Mouse (Mus musculus) kidney, embryonic 16.5 days (tissue): ENCODE results near the gene Gm49342. TPM values are rescaled to one million over a fixed set of nuclear protein-coding genes. Genes with fewer than 3 reads are reported as not detected.
A peak's percentile ranks its signal among the peaks of the same experiment; 100 is the strongest.
"Not testable (repeated sequence)": the region's sequence is repeated elsewhere in the genome, so short reads cannot be mapped to it uniquely, and the experiment has no call there.

ENCODE experiments used
- ATAC-seq: fragments of 200-750 bp; cut with Nextera tagmentation; 2 replicates; pipeline ENCODE4 v1.8.0; 2017; ENCODE audit warnings: moderate TSS enrichment; ENCODE audit not compliant: low FRiP score, low TSS enrichment
- H3K27ac ChIP-seq: fragments of 300-500 bp; sonication (generic); 2 replicates; pipeline ENCODE4 v1.5.1; 2014; ENCODE audit warnings: low read length
- H3K27me3 ChIP-seq: fragments of 300-500 bp; sonication (generic); 2 replicates; pipeline ENCODE4 v1.6.1; 2014; ENCODE audit warnings: low read length, control low read depth, mixed read lengths; ENCODE audit not compliant: insufficient read depth
- H3K36me3 ChIP-seq: fragments of 300-500 bp; sonication (generic); 2 replicates; pipeline ENCODE4 v1.6.1; 2014; ENCODE audit warnings: low read length, control low read depth, mixed read lengths; ENCODE audit not compliant: insufficient read depth
- H3K4me1 ChIP-seq: fragments of 300-500 bp; sonication (generic); 2 replicates; pipeline ENCODE4 v1.6.1; 2014; ENCODE audit warnings: low read length, control low read depth, mixed read lengths; ENCODE audit not compliant: insufficient read depth
- H3K4me2 ChIP-seq: fragments of 300-500 bp; sonication (generic); replicated peaks from 2 replicates; pipeline ENCODE4 v1.6.1; 2014; ENCODE audit warnings: low read depth, low read length
- H3K4me3 ChIP-seq: fragments of 300-500 bp; sonication (generic); 2 replicates; pipeline ENCODE4 v1.5.1; 2014; ENCODE audit warnings: mild to moderate bottlenecking, low read length
- H3K9ac ChIP-seq: fragments of 300-500 bp; sonication (generic); replicated peaks from 2 replicates; pipeline ENCODE4 v1.6.1; 2014; ENCODE audit warnings: low read length
- H3K9me3 ChIP-seq: fragments of 300-500 bp; sonication (generic); 2 replicates; pipeline ENCODE4 v1.6.1; 2016; ENCODE audit warnings: low read length, control low read depth
- WGBS: fragments of 180-500 bp; shearing (Covaris S2); extraction: QIAGEN DNeasy Blood & Tissue Kit; methylation state at CpG from one replicate; pipeline ENCODE4 v1.1.7; 2014; 5-methylcytosine and 5-hydroxymethylcytosine counted together
- polyA plus RNA-seq: library from polyadenylated mRNA; unstranded; fragments of >200 nt; fragmentation: Nextera tagmentation; extraction: Ambion mirVana; gene quantifications from 2 replicates; pipeline ENCODE4 v1.2.1, GENCODE M21; 2015

The Gm49342 gene
- polyA plus RNA-seq: not detected in 2 replicates

GRCm38 (mm10) chr14:50943932-50944667, at the start of gene Gm49342:
Gm49342 (plus strand) TSS chr14:50944517.
- 17% methylated on average over 31 of the region's 31 CpGs for WGBS
- Histone ChIP-seq H3K27ac (peak within 1 kb of the TSS; percentile 88), H3K27me3 (no peaks in the 10 kb centered on the region), H3K4me3 (peak within 1 kb of the TSS; percentile 53), H3K4me1 (peaks cover 8% of the 10 kb centered on the region; the same call in 1 of the 2 replicates), H3K36me3 (no peaks in the 10 kb centered on the region), H3K9me3 (no peaks in the 10 kb centered on the region), H3K9ac (peak within 1 kb of the TSS; percentile 65), H3K4me2 (peak within 1 kb of the TSS; percentile 71)
- peak; percentile 99 for ATAC-seq

- peaks cover 15% of the 10 kb centered on the region for H3K4me1 ChIP-seq
These were observed 48.9 kb upstream of the Gm49342 start for GRCm38 (mm10) chr14:50895407-50895806.

GRCm38 (mm10) chr14:50895985-50896746, 48.2 kb upstream of the Gm49342 start:
- Histone ChIP-seq H3K9me3 (no peaks in the 10 kb centered on the region), H3K27me3 (peaks cover 14% of the 10 kb centered on the region; the same call in 1 of the 2 replicates), H3K4me2 (peak overlapping the region; percentile 88), H3K27ac (no peak overlapping the region), H3K4me1 (peaks cover 15% of the 10 kb centered on the region), H3K9ac (peak overlapping the region; percentile 65), H3K36me3 (no peaks in the 10 kb centered on the region), H3K4me3 (peak overlapping the region; percentile 51)
- 13% methylated on average over 19 of the region's 19 CpGs for WGBS
- peak; percentile 57; the same call in 1 of the 2 replicates for ATAC-seq

More at GRCm38 (mm10) chr14:50895407-50895806, 48.9 kb upstream of the Gm49342 start:
- Histone ChIP-seq H3K27ac (no peak overlapping the region), H3K36me3 (no peaks in the 10 kb centered on the region), H3K9me3 (no peaks in the 10 kb centered on the region), H3K4me3 (no peak overlapping the region), H3K4me2 (no peak overlapping the region), H3K27me3 (peaks cover 14% of the 10 kb centered on the region; the same call in 1 of the 2 replicates), H3K9ac (no peak overlapping the region)
- ATAC-seq: no peak

GRCm38 (mm10) chr14:50896747-50897373, 47.5 kb upstream of the Gm49342 start:
- H3K9me3 ChIP-seq: no peaks in the 10 kb centered on the region
- H3K4me3 ChIP-seq: peak overlapping the region; percentile 51
- ATAC-seq: peak; percentile 7; the same call in 1 of the 2 replicates
- peaks cover 15% of the 10 kb centered on the region for H3K4me1 ChIP-seq
- peaks cover 14% of the 10 kb centered on the region; the same call in 1 of the 2 replicates for H3K27me3 ChIP-seq
- no peaks in the 10 kb centered on the region for H3K36me3 ChIP-seq
- WGBS: 15% methylated on average over 23 of the region's 23 CpGs
- no peak overlapping the region for H3K27ac ChIP-seq
- peak overlapping the region; percentile 88 for H3K4me2 ChIP-seq
- peak overlapping the region; percentile 65 for H3K9ac ChIP-seq

- Histone ChIP-seq H3K9me3 (no peaks in the 10 kb centered on the region), H3K4me3 (peak within 1 kb of the TSS; percentile 51), H3K9ac (peak within 1 kb of the TSS; percentile 65), H3K27ac (no peak within 1 kb of the TSS), H3K4me1 (peaks cover 15% of the 10 kb centered on the region), H3K27me3 (peaks cover 14% of the 10 kb centered on the region; the same call in 1 of the 2 replicates), H3K36me3 (no peaks in the 10 kb centered on the region), H3K4me2 (peak within 1 kb of the TSS; percentile 88)
- 49% methylated on average over 7 of the region's 7 CpGs for whole genome bisulfite sequencing
- no peak; the same call in 1 of the 2 replicates for ATAC-seq
These were observed 46.9 kb upstream of the Gm49342 start, which contains the start of gene Klhl33 for GRCm38 (mm10) chr14:50897374-50897765. Klhl33 (minus strand) TSS chr14:50897507.

GRCm38 (mm10) chr14:50897992-50898391, 46.3 kb upstream of the Gm49342 start:
- not testable (repeated sequence) for H3K27ac ChIP-seq, ATAC-seq, H3K4me2 ChIP-seq, H3K9ac ChIP-seq, H3K9me3 ChIP-seq, H3K36me3 ChIP-seq, H3K4me3 ChIP-seq
- WGBS: 100% methylated on average over 2 of the region's 2 CpGs
- peaks cover 14% of the 10 kb centered on the region; the same call in 1 of the 2 replicates for H3K27me3 ChIP-seq
- peaks cover 15% of the 10 kb centered on the region for H3K4me1 ChIP-seq

- H3K27ac ChIP-seq: no peak overlapping the region
- peak overlapping the region; percentile 71 for H3K4me2 ChIP-seq
- H3K36me3 ChIP-seq: no peaks in the 10 kb centered on the region
- H3K9me3 ChIP-seq: no peaks in the 10 kb centered on the region
- 4% methylated on average over 26 of the region's 26 CpGs for WGBS
- no peaks in the 10 kb centered on the region for H3K27me3 ChIP-seq
- peak overlapping the region; percentile 51 for H3K4me3 ChIP-seq
- H3K4me1 ChIP-seq: peaks cover 7% of the 10 kb centered on the region
- peak; percentile 93 for ATAC-seq
- peak overlapping the region; percentile 52 for H3K9ac ChIP-seq
These were observed 40.1 kb upstream of the Gm49342 start for GRCm38 (mm10) chr14:50903973-50904827.

GRCm38 (mm10) chr14:50904828-50905129, 39.5 kb upstream of the Gm49342 start:
- ATAC-seq: no peak
- Histone ChIP-seq H3K27me3 (no peaks in the 10 kb centered on the region), H3K27ac (no peak overlapping the region), H3K4me2 (no peak overlapping the region), H3K36me3 (no peaks in the 10 kb centered on the region), H3K9me3 (no peaks in the 10 kb centered on the region), H3K4me1 (peaks cover 7% of the 10 kb centered on the region), H3K4me3 (no peak overlapping the region), H3K9ac (no peak overlapping the region)
- WGBS: 81% methylated on average over 4 of the region's 4 CpGs

- not testable (repeated sequence) for H3K9me3 ChIP-seq, H3K27me3 ChIP-seq, H3K4me1 ChIP-seq, H3K4me3 ChIP-seq, H3K27ac ChIP-seq, H3K4me2 ChIP-seq, H3K36me3 ChIP-seq, ATAC-seq, H3K9ac ChIP-seq
These were observed 39.0 kb upstream of the Gm49342 start for GRCm38 (mm10) chr14:50905327-50905726.
